Mouse (Mus musculus) WW6 (cell line): ENCODE data around the gene Olfr127.
"Not testable (repeated sequence)": the region's sequence is repeated elsewhere in the genome, so short reads cannot be mapped to it uniquely, and the experiment has no call there.

Source experiments
- DNase-seq: peaks from one replicate; pipeline ENCODE4 v3.0.0-alpha.2; 2013; ENCODE audit warnings: low read depth, low spot score

The Olfr127 gene

GRCm38 (mm10) chr17:37900137-37900536, at the start of gene Olfr127:
Gene Olfr127, plus strand, starts transcription at chr17:37900437.
- no peak for DNase-seq

GRCm38 (mm10) chr17:37863901-37864300, 36.3 kb upstream of the Olfr127 start:
- no peak for DNase-seq

DNA sequence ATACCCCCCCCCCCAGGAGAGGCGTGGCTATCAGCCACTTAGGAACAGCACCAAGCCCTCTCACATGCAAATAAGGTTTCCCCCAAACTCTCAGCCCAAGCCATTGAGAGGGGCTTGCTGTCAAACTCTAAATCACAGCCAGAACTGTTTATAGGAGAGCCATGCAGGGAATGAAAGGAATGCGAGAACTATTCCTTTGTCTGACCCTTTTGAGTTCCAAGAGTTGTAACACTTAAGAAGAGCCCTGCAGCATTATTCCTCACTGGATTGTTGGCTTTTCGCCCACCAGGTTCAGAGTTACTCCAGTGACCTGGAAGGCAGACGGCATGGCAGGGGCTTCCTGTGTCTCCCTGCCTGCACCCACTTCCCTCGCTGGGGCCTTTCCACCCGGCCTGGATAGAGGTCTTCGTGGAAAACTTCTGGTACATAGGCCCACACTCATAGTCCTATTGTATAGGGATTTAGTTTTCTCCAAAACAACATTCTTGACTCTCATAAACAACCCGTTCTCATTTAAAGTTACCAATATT, 30.5 kb upstream of the Olfr127 start:
- DNase-seq = no peak

- DNase-seq = no peak
Measured at GRCm38 (mm10) chr17:37873830-37874229, 26.4 kb upstream of the Olfr127 start.

GRCm38 (mm10) chr17:37906821-37907220, 6.6 kb downstream of the Olfr127 start:
- not testable (repeated sequence) for DNase-seq

- no peak for DNase-seq
Measured at GRCm38 (mm10) chr17:37920248-37920647, 20.0 kb downstream of the Olfr127 start, which contains the start of gene Olfr128. Gene Olfr128, plus strand, starts transcription at chr17:37920548.

DNA sequence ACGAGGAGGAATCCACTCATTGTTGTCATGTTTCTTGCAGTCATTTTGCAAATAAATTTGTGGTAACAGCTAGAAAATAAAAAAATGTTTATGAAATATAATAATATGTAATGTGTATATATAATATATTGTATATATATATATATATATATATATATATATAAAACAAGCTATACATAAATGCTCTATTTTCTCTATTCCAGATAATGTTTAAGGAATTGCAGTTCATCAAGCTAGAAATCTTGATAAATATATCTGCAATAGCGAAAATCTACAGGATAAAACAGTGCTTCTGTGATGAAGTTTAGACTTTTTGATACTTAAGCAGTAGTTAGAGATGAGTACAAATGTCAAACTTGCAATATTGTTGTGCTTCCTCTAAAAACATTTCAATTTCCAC, 52.7 kb downstream of the Olfr127 start, which contains the start of gene Olfr761:
Olfr761 (minus strand) TSS at position 101 of the 400 bp plus-strand sequence.
- no peak for DNase-seq
